Mouse (Mus musculus) R1 (cell line): ENCODE results near the gene Elmo1.

ENCODE experiments used
- DNase-seq: peaks from one replicate; pipeline ENCODE4 v3.0.0-alpha.2; 2018; ENCODE audit warnings: low read depth, low spot score

Elmo1 gene

GRCm38 (mm10) chr13:20121385-20122043 is 31.1 kb downstream of the Elmo1 start:
- DNase-seq: no peak

- peak; percentile 35 for DNase-seq
Observed at GRCm38 (mm10) chr13:20123975-20124374, 33.6 kb downstream of the Elmo1 start.

GRCm38 (mm10) chr13:20124965-20125364 is 34.6 kb downstream of the Elmo1 start:
- no peak for DNase-seq

- DNase-seq: peak; percentile 53
Observed at GRCm38 (mm10) chr13:20125845-20126244, 35.4 kb downstream of the Elmo1 start.

GRCm38 (mm10) chr13:20127553-20127952 is 37.2 kb downstream of the Elmo1 start:
- DNase-seq: no peak

- no peak for DNase-seq
Observed at GRCm38 (mm10) chr13:20128097-20128496, 37.7 kb downstream of the Elmo1 start.

- no peak for DNase-seq
Observed at GRCm38 (mm10) chr13:20130731-20131130, 40.3 kb downstream of the Elmo1 start.

GRCm38 (mm10) chr13:20131322-20131997 is 41.1 kb downstream of the Elmo1 start:
- no peak for DNase-seq

GRCm38 (mm10) chr13:20131998-20132371 is 41.6 kb downstream of the Elmo1 start:
- DNase-seq: no peak

- no peak for DNase-seq
Observed at GRCm38 (mm10) chr13:20133602-20134394, 43.4 kb downstream of the Elmo1 start.

GRCm38 (mm10) chr13:20134395-20135225 is 44.2 kb downstream of the Elmo1 start:
- no peak for DNase-seq

- no peak for DNase-seq
Observed at GRCm38 (mm10) chr13:20136753-20137152, 46.4 kb downstream of the Elmo1 start.

- no peak for DNase-seq
Observed at GRCm38 (mm10) chr13:20138466-20138865, 48.1 kb downstream of the Elmo1 start.

GRCm38 (mm10) chr13:20139060-20139459 is 48.7 kb downstream of the Elmo1 start:
- DNase-seq: no peak

- no peak for DNase-seq
Observed at GRCm38 (mm10) chr13:20139825-20140665, 49.6 kb downstream of the Elmo1 start.

- no peak for DNase-seq
Observed at GRCm38 (mm10) chr13:20142637-20143036, 52.2 kb downstream of the Elmo1 start.

GRCm38 (mm10) chr13:20146848-20147247 is 56.5 kb downstream of the Elmo1 start:
- DNase-seq: no peak

GRCm38 (mm10) chr13:20147736-20148135 is 57.3 kb downstream of the Elmo1 start:
- no peak for DNase-seq

- DNase-seq: no peak
Observed at GRCm38 (mm10) chr13:20150130-20150835, 59.9 kb downstream of the Elmo1 start.
